Mouse (Mus musculus): ENCODE data around the gene Slc22a16.

DNA sequence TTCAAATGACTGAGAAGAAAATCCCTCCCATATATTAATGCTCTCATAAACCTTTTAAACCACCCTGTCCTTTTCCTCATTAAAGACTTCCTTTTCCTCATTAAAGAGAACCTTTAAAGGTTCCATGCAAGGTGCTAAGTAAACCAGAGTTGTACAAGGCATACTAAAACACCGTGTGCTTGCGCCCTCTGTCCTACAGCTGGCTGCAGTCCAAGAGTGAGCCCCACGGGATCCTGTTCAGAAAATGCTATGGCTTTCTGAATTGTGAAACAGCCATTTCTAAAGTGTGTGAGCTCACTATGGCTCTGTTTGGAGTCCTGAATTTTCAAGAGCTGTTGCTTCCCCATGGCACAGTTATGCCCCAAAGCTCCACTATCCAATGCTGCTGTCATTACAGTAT, 39.5 kb upstream of the Slc22a16 start:
- TF ChIP-seq CTCF (IDR thresholded peaks at IDR 0.05; ENCODE audit: control insufficient read depth, insufficient read depth, low read length) = no peak
- TF ChIP-seq POLR2A (IDR thresholded peaks at IDR 0.05; ENCODE audit: borderline replicate concordance, control insufficient read depth, low read depth, low read length) = no peak

Measured in bone marrow, adult 2 months (tissue).